Mouse (Mus musculus) forebrain, embryonic 12.5 days (tissue): ENCODE results near the gene 5730522E02Rik. TPM values are rescaled to one million over a fixed set of nuclear protein-coding genes. Genes with fewer than 3 reads are reported as not detected.
"Not testable (repeated sequence)": the region's sequence is repeated elsewhere in the genome, so short reads cannot be mapped to it uniquely, and the experiment has no call there.

Source experiments
- ATAC-seq: fragments of 200-750 bp; cut with Nextera tagmentation; 2 replicates; pipeline ENCODE4 v1.8.0; 2017; ENCODE audit warnings: moderate TSS enrichment; ENCODE audit not compliant: low FRiP score
- H3K27ac ChIP-seq: fragments of 300-500 bp; sonication (generic); 2 replicates; pipeline ENCODE4 v1.5.1; 2016; ENCODE audit warnings: mild to moderate bottlenecking
- H3K27me3 ChIP-seq: fragments of 300-500 bp; sonication (generic); 2 replicates; pipeline ENCODE4 v1.6.1; 2016; ENCODE audit warnings: mild to moderate bottlenecking
- H3K36me3 ChIP-seq: fragments of 300-500 bp; sonication (generic); replicated peaks from 2 replicates; pipeline ENCODE4 v1.6.1; 2016; ENCODE audit warnings: mild to moderate bottlenecking
- H3K4me1 ChIP-seq: fragments of 300-500 bp; sonication (generic); 2 replicates; pipeline ENCODE4 v1.6.1; 2016
- H3K4me2 ChIP-seq: fragments of 300-500 bp; sonication (generic); 2 replicates; pipeline ENCODE4 v1.6.1; 2016; ENCODE audit warnings: mild to moderate bottlenecking, moderate library complexity
- H3K4me3 ChIP-seq: fragments of 300-500 bp; sonication (generic); replicated peaks from 2 replicates; pipeline ENCODE4 v1.5.1; 2016; ENCODE audit warnings: mild to moderate bottlenecking
- H3K9ac ChIP-seq: fragments of 300-500 bp; sonication (generic); 2 replicates; pipeline ENCODE4 v1.6.1; 2016; ENCODE audit warnings: mild to moderate bottlenecking
- H3K9me3 ChIP-seq: fragments of 300-500 bp; sonication (generic); 2 replicates; pipeline ENCODE4 v1.6.1; 2016
- WGBS: fragments of 180-500 bp; shearing (Covaris S2); methylation state at CpG from one replicate; pipeline ENCODE4 v1.1.7; 2016; 5-methylcytosine and 5-hydroxymethylcytosine counted together
- polyA plus RNA-seq: library from polyadenylated mRNA; unstranded; fragments of >200 nt; fragmentation: Nextera tagmentation; extraction: Ambion mirVana; gene quantifications from 2 replicates; pipeline ENCODE4 v1.2.1, GENCODE M21; 2016

5730522E02Rik gene
- 9.2 and 10.6 TPM in 2 replicates for polyA plus RNA-seq

GRCm38 (mm10) chr11:26210582-26211180, at the start of gene 5730522E02Rik:
Gene 5730522E02Rik (minus strand): TSS chr11:26210763.
- Histone ChIP-seq H3K4me1 (peaks cover 5% of the 10 kb centered on the region), H3K4me3 (peak within 1 kb of the TSS; percentile 58), H3K27me3 (no peaks in the 10 kb centered on the region), H3K9ac (peak within 1 kb of the TSS; percentile 85), H3K36me3 (no peaks in the 10 kb centered on the region), H3K4me2 (peak within 1 kb of the TSS; percentile 74), H3K9me3 (no peaks in the 10 kb centered on the region), H3K27ac (peak within 1 kb of the TSS; percentile 97)
- no peak; the same call in none of the 2 replicates for ATAC-seq
- WGBS, result 4% methylated on average over 30 of the region's 31 CpGs

- WGBS, result 89% methylated on average over 1 of the region's 1 CpGs
- no peak overlapping the region for H3K9ac ChIP-seq
- H3K27ac ChIP-seq, result no peak overlapping the region
- H3K4me1 ChIP-seq, result no peaks in the 10 kb centered on the region
- ATAC-seq, result no peak
- H3K9me3 ChIP-seq, result no peaks in the 10 kb centered on the region
- no peak overlapping the region for H3K4me2 ChIP-seq
- no peaks in the 10 kb centered on the region for H3K36me3 ChIP-seq
- no peaks in the 10 kb centered on the region for H3K27me3 ChIP-seq
- no peak overlapping the region for H3K4me3 ChIP-seq
Observed at GRCm38 (mm10) chr11:26236540-26236939, 26.0 kb upstream of the 5730522E02Rik start.

GRCm38 (mm10) chr11:26229895-26230294, 19.3 kb upstream of the 5730522E02Rik start:
- no peak overlapping the region for H3K4me3 ChIP-seq
- ATAC-seq, result no peak

GRCm38 (mm10) chr11:26213643-26214042, 3.1 kb upstream of the 5730522E02Rik start:
- not testable (repeated sequence) for H3K27ac ChIP-seq, H3K9me3 ChIP-seq, H3K27me3 ChIP-seq, H3K4me1 ChIP-seq, ATAC-seq, H3K9ac ChIP-seq, H3K36me3 ChIP-seq, H3K4me2 ChIP-seq, H3K4me3 ChIP-seq
- WGBS, result 100% methylated on average over 1 of the region's 1 CpGs

More at GRCm38 (mm10) chr11:26229895-26230294, 19.3 kb upstream of the 5730522E02Rik start:
- WGBS, result 79% methylated on average over 1 of the region's 1 CpGs
- H3K9me3 ChIP-seq, result no peaks in the 10 kb centered on the region
- no peaks in the 10 kb centered on the region for H3K27me3 ChIP-seq
- no peaks in the 10 kb centered on the region for H3K4me1 ChIP-seq
- no peak overlapping the region for H3K27ac ChIP-seq
- H3K36me3 ChIP-seq, result no peaks in the 10 kb centered on the region
- H3K9ac ChIP-seq, result no peak overlapping the region
- no peak overlapping the region for H3K4me2 ChIP-seq

GRCm38 (mm10) chr11:26209811-26210581, 567 bp downstream of the 5730522E02Rik start:
- Histone ChIP-seq H3K9ac (peak overlapping the region; percentile 85), H3K9me3 (no peaks in the 10 kb centered on the region), H3K4me3 (peak overlapping the region; percentile 58), H3K36me3 (no peaks in the 10 kb centered on the region), H3K27me3 (no peaks in the 10 kb centered on the region), H3K4me2 (peak overlapping the region; percentile 74), H3K27ac (peak overlapping the region; percentile 97), H3K4me1 (peaks cover 5% of the 10 kb centered on the region)
- ATAC-seq, result peak; percentile 93
- WGBS, result under 1% methylated on average over 72 of the region's 73 CpGs

- WGBS, result 90% methylated on average over 2 of the region's 2 CpGs
- H3K9ac ChIP-seq, result no peak overlapping the region
- no peaks in the 10 kb centered on the region for H3K9me3 ChIP-seq
- H3K4me1 ChIP-seq, result no peaks in the 10 kb centered on the region
- H3K4me3 ChIP-seq, result no peak overlapping the region
- H3K4me2 ChIP-seq, result no peak overlapping the region
- H3K27me3 ChIP-seq, result no peaks in the 10 kb centered on the region
- H3K27ac ChIP-seq, result no peak overlapping the region
- ATAC-seq, result no peak
- no peaks in the 10 kb centered on the region for H3K36me3 ChIP-seq
Observed at GRCm38 (mm10) chr11:26203466-26203865, 7.1 kb downstream of the 5730522E02Rik start.

GRCm38 (mm10) chr11:26202842-26203241, 7.7 kb downstream of the 5730522E02Rik start:
- Histone ChIP-seq H3K27ac (no peak overlapping the region), H3K4me1 (no peaks in the 10 kb centered on the region), H3K9me3 (no peaks in the 10 kb centered on the region), H3K27me3 (no peaks in the 10 kb centered on the region), H3K4me2 (no peak overlapping the region), H3K9ac (no peak overlapping the region), H3K36me3 (no peaks in the 10 kb centered on the region), H3K4me3 (no peak overlapping the region)
- ATAC-seq, result no peak
- 88% methylated on average over 5 of the region's 5 CpGs for WGBS

- no peak for ATAC-seq
- Histone ChIP-seq H3K4me3 (no peak overlapping the region), H3K27me3 (no peaks in the 10 kb centered on the region), H3K36me3 (no peaks in the 10 kb centered on the region), H3K27ac (no peak overlapping the region), H3K4me2 (no peak overlapping the region), H3K9me3 (no peaks in the 10 kb centered on the region), H3K4me1 (no peaks in the 10 kb centered on the region), H3K9ac (no peak overlapping the region)
Observed at GRCm38 (mm10) chr11:26201778-26202097, 8.8 kb downstream of the 5730522E02Rik start.

- 51% methylated on average over 4 of the region's 4 CpGs for WGBS
- H3K4me1 ChIP-seq, result no peaks in the 10 kb centered on the region
Observed at GRCm38 (mm10) chr11:26200970-26201777, 9.4 kb downstream of the 5730522E02Rik start.

GRCm38 (mm10) chr11:26195468-26195867, 15.1 kb downstream of the 5730522E02Rik start:
- Histone ChIP-seq H3K4me1 (no peaks in the 10 kb centered on the region), H3K27ac (no peak overlapping the region), H3K9me3 (no peaks in the 10 kb centered on the region), H3K4me3 (no peak overlapping the region), H3K9ac (no peak overlapping the region), H3K36me3 (no peaks in the 10 kb centered on the region), H3K27me3 (no peaks in the 10 kb centered on the region), H3K4me2 (no peak overlapping the region)
- WGBS, result 83% methylated on average over 3 of the region's 3 CpGs
- no peak for ATAC-seq

More at GRCm38 (mm10) chr11:26200970-26201777, 9.4 kb downstream of the 5730522E02Rik start:
- H3K9me3 ChIP-seq, result no peaks in the 10 kb centered on the region
- H3K27ac ChIP-seq, result no peak overlapping the region
- H3K9ac ChIP-seq, result no peak overlapping the region
- no peak overlapping the region for H3K4me3 ChIP-seq
- H3K27me3 ChIP-seq, result no peaks in the 10 kb centered on the region
- peak; percentile 75 for ATAC-seq
- no peak overlapping the region for H3K4me2 ChIP-seq
- no peaks in the 10 kb centered on the region for H3K36me3 ChIP-seq

GRCm38 (mm10) chr11:26187231-26187967, 23.2 kb downstream of the 5730522E02Rik start:
- no peaks in the 10 kb centered on the region for H3K4me1 ChIP-seq
- no peak overlapping the region for H3K4me2 ChIP-seq
- H3K9ac ChIP-seq, result no peak overlapping the region
- 76% methylated on average over 3 of the region's 3 CpGs for WGBS
- H3K27me3 ChIP-seq, result no peaks in the 10 kb centered on the region
- no peak for ATAC-seq
- H3K9me3 ChIP-seq, result no peaks in the 10 kb centered on the region
- H3K27ac ChIP-seq, result no peak overlapping the region
- H3K4me3 ChIP-seq, result no peak overlapping the region
- H3K36me3 ChIP-seq, result no peaks in the 10 kb centered on the region

GRCm38 (mm10) chr11:26170572-26170971, 40.0 kb downstream of the 5730522E02Rik start:
- H3K4me3 ChIP-seq, result no peak overlapping the region
- H3K27me3 ChIP-seq, result no peaks in the 10 kb centered on the region
- WGBS, result 80% methylated on average over 2 of the region's 2 CpGs
- H3K9me3 ChIP-seq, result no peaks in the 10 kb centered on the region
- ATAC-seq, result no peak
- no peaks in the 10 kb centered on the region for H3K4me1 ChIP-seq
- H3K27ac ChIP-seq, result no peak overlapping the region
- H3K9ac ChIP-seq, result no peak overlapping the region
- H3K4me2 ChIP-seq, result no peak overlapping the region
- H3K36me3 ChIP-seq, result no peaks in the 10 kb centered on the region
